Mouse (Mus musculus) MEL-GATA-1-ER (cell line): ENCODE data around the gene Chac1.

Experiments used
- DNase-seq: peaks from one replicate; pipeline ENCODE4 v3.0.0-alpha.2; 2012; ENCODE audit warnings: low read depth; ENCODE audit errors: extremely low read depth

Chac1 gene

GRCm38 (mm10) chr2:119370116-119370515, 19.1 kb downstream of the Chac1 start:
- no peak for DNase-seq

GRCm38 (mm10) chr2:119377286-119377685, 26.3 kb downstream of the Chac1 start:
- DNase-seq: no peak

GRCm38 (mm10) chr2:119377826-119378225, 26.8 kb downstream of the Chac1 start:
- no peak for DNase-seq

- no peak for DNase-seq
These were observed 28.4 kb downstream of the Chac1 start for GRCm38 (mm10) chr2:119379455-119379854.

- no peak for DNase-seq
These were observed 37.2 kb downstream of the Chac1 start for GRCm38 (mm10) chr2:119388266-119388665.

- no peak for DNase-seq
These were observed 39.0 kb downstream of the Chac1 start for GRCm38 (mm10) chr2:119389992-119390391.

- no peak for DNase-seq
These were observed 47.2 kb downstream of the Chac1 start for GRCm38 (mm10) chr2:119398252-119398651.

- no peak for DNase-seq
These were observed 47.6 kb downstream of the Chac1 start for GRCm38 (mm10) chr2:119398665-119399064.

GRCm38 (mm10) chr2:119399313-119399712, 48.3 kb downstream of the Chac1 start:
- no peak for DNase-seq
